Mouse (Mus musculus) mouse trophoblast stem cell (cell line): ENCODE data around the gene Setx.
"Not testable (repeated sequence)": the region's sequence is repeated elsewhere in the genome, so short reads cannot be mapped to it uniquely, and the experiment has no call there.

ENCODE experiments used
- in situ Hi-C, 2 experiments: fragments of 300-500 bp; cut with MseI, MboI; formaldehyde crosslinking; loops; 2 replicates in 1 of 2; 3 replicates in 1 of 2; pipeline ENCODE4 v1.15.1; 2025

The Setx gene

GRCm38 (mm10) chr2:29123907-29124569 is at the start of gene Setx:
Setx (plus strand) TSS chr2:29124181.
- in situ Hi-C loops: no loop called here

GRCm38 (mm10) chr2:29074676-29075075 is 49.3 kb upstream of the Setx start:
- in situ Hi-C loops: no loop called here

- in situ Hi-C loops: no loop called here
Measured at GRCm38 (mm10) chr2:29075331-29076070, 48.5 kb upstream of the Setx start.

- in situ Hi-C loops: no loop called here
Measured at GRCm38 (mm10) chr2:29076226-29076625, 47.8 kb upstream of the Setx start.

GRCm38 (mm10) chr2:29081965-29082364 is 42.0 kb upstream of the Setx start:
- in situ Hi-C loops: no loop called here

GRCm38 (mm10) chr2:29086026-29086425 is 38.0 kb upstream of the Setx start:
- in situ Hi-C loops: no loop called here

- in situ Hi-C loops: not testable (repeated sequence)
Measured at GRCm38 (mm10) chr2:29089276-29089675, 34.7 kb upstream of the Setx start.

GRCm38 (mm10) chr2:29095674-29096073 is 28.3 kb upstream of the Setx start:
- in situ Hi-C loops: no loop called here

- in situ Hi-C loops: no loop called here
Measured at GRCm38 (mm10) chr2:29096751-29097150, 27.2 kb upstream of the Setx start.

GRCm38 (mm10) chr2:29097465-29097864 is 26.5 kb upstream of the Setx start:
- in situ Hi-C loops: no loop called here

- in situ Hi-C loops: not testable (repeated sequence)
Measured at GRCm38 (mm10) chr2:29097955-29098354, 26.0 kb upstream of the Setx start.

- in situ Hi-C loops: no loop called here
Measured at GRCm38 (mm10) chr2:29098786-29099185, 25.2 kb upstream of the Setx start.

GRCm38 (mm10) chr2:29099646-29100045 is 24.3 kb upstream of the Setx start:
- in situ Hi-C loops: no loop called here

- in situ Hi-C loops: no loop called here
Measured at GRCm38 (mm10) chr2:29100822-29101534, 23.0 kb upstream of the Setx start.

GRCm38 (mm10) chr2:29102416-29103377 is 21.3 kb upstream of the Setx start:
- in situ Hi-C loops: not testable (repeated sequence)

GRCm38 (mm10) chr2:29120969-29121368 is 3.0 kb upstream of the Setx start:
- in situ Hi-C loops: no loop called here

GRCm38 (mm10) chr2:29122446-29122845 is 1.5 kb upstream of the Setx start:
- in situ Hi-C loops: no loop called here

GRCm38 (mm10) chr2:29124571-29124935 is 572 bp downstream of the Setx start:
- in situ Hi-C loops: no loop called here

GRCm38 (mm10) chr2:29124936-29125701 is 1.1 kb downstream of the Setx start:
- in situ Hi-C loops: no loop called here

GRCm38 (mm10) chr2:29130118-29130899 is 6.3 kb downstream of the Setx start:
- in situ Hi-C loops: no loop called here
